Mouse (Mus musculus) stomach, postnatal 0 days (tissue): ENCODE results near the gene Paqr9.

Experiments used
- CTCF ChIP-seq: IDR thresholded peaks from 2 replicates; pipeline ENCODE4 v1.5.1; 2016; ENCODE audit warnings: antibody characterized with exemption, low read depth, mild to moderate bottlenecking, moderate library complexity
- EP300 ChIP-seq: optimal IDR thresholded peaks from 2 replicates; pipeline ENCODE3; 2016; ENCODE audit warnings: antibody characterized with exemption

GRCm38 (mm10) chr9:95612246-95612768, 52.9 kb downstream of the Paqr9 start:
- TF ChIP-seq EP300 (no peak), CTCF (no peak)
